Mouse (Mus musculus): ENCODE measurements around the gene Gm43064. TPM values are rescaled to one million over a fixed set of nuclear protein-coding genes. Genes with fewer than 3 reads are reported as not detected.

Gene Gm43064
- polyA plus RNA-seq, 1 experiment from 2014 or later, result 0.18 TPM

Other genes with a start within 250 kb of the Gm43064 start
- gene Syt6, start 234.3 kb upstream of the Gm43064 start, polyA plus RNA-seq (2016; fragmentation: Nextera tagmentation; extraction: Ambion mirVana), result 1.1 and 2.3 TPM in 2 replicates
- gene Atg4a-ps, start 163.5 kb upstream of the Gm43064 start, polyA plus RNA-seq (2016; fragmentation: Nextera tagmentation; extraction: Ambion mirVana), result 0.13 and 0.23 TPM in 2 replicates
- 34.9 and 36.9 TPM in 2 replicates for gene Olfml3, start 71.6 kb upstream of the Gm43064 start, polyA plus RNA-seq (2016; fragmentation: Nextera tagmentation; extraction: Ambion mirVana)
- gene Gm10964, start 70.2 kb upstream of the Gm43064 start, polyA plus RNA-seq (2016; fragmentation: Nextera tagmentation; extraction: Ambion mirVana), result not detected in 2 replicates
- gene Hipk1, start 18.0 kb upstream of the Gm43064 start, polyA plus RNA-seq (2016; fragmentation: Nextera tagmentation; extraction: Ambion mirVana), result 12.6 and 13.1 TPM in 2 replicates
- 25.5 and 26.0 TPM in 2 replicates for gene Dclre1b, start 129 bp upstream of the Gm43064 start, polyA plus RNA-seq (2016; fragmentation: Nextera tagmentation; extraction: Ambion mirVana)
- gene Ap4b1, start 53 bp upstream of the Gm43064 start, polyA plus RNA-seq (2016; fragmentation: Nextera tagmentation; extraction: Ambion mirVana), result 24.0 and 24.8 TPM in 2 replicates
- 0.11 TPM in 1 of 2 replicates, not detected in the other for gene Bcl2l15, start 23.0 kb downstream of the Gm43064 start, polyA plus RNA-seq (2016; fragmentation: Nextera tagmentation; extraction: Ambion mirVana)
- 0.37 and 0.66 TPM in 2 replicates for gene Ptpn22, start 50.2 kb downstream of the Gm43064 start, polyA plus RNA-seq (2016; fragmentation: Nextera tagmentation; extraction: Ambion mirVana)
- 17.3 and 18.6 TPM in 2 replicates for gene Rsbn1, start 104.5 kb downstream of the Gm43064 start, polyA plus RNA-seq (2016; fragmentation: Nextera tagmentation; extraction: Ambion mirVana)
- 46.5 and 51.4 TPM in 2 replicates for gene Phtf1, start 158.5 kb downstream of the Gm43064 start, polyA plus RNA-seq (2016; fragmentation: Nextera tagmentation; extraction: Ambion mirVana)

Data from embryonic facial prominence, embryonic 12.5 days (tissue).